Mouse (Mus musculus): ENCODE measurements around the gene Tns3. TPM values are rescaled to one million over a fixed set of nuclear protein-coding genes. Genes with fewer than 3 reads are reported as not detected.

Tns3 gene
- total and polyA plus RNA-seq, 3 experiments, result not detected

DNA sequence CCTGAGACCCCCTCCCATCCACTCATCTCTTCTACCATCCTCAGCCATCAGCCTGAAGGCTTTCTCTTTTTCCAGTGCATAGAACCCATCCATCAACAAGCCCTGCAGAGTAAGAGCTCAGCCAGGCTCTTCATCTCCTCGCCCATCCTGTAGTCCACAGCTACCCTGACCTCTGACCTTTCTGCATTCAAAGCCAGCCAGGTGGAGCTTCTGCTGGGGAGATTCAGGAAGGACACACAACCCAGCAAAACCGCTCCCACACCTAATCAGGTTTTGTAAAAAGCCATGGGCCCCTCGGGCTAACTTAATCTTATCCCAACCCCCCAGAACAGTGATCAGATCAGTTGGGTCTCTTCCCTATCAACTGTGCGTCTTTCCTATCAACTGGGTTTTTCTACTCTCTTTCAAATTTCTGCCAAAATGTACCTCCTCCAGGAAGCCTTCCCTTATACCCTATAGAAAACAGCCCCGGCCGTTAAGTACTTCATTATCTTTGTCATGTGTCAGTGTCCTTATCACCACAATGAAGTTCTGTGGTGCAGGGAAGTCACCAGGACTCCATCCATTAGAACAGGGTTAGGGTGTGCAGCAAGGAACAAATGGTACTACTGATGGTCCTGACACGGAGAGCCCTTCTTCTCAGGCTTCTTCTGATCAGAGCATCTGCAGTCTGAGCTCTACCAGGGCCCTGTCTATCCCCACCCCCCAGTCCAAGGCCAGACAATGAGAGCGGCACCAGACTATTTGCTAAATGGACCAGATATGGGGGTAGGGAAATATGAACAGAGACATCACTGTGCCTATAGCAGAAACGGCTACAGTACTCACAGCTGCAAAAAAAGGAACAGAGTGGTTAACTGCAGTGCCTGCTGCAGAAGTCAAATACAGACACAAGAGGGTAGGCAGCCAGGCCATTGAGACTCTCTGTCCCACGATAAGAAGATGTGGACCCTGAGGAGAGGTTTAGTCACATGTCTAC, 26.6 kb downstream of the Tns3 start:
- no peaks in the 10 kb centered on the region for H3K9me3 ChIP-seq (replicated peaks; ENCODE audit: insufficient read depth, low read length)
- DNase-seq (ENCODE audit: low read depth, low spot score), result no peak
- H3K4me3 ChIP-seq (ENCODE audit: control insufficient read depth in 1 of 2, insufficient read depth in 1 of 2, low read depth in 2 of 2, low read length in 2 of 2), result no peak overlapping the region
- H3K9ac ChIP-seq (ENCODE audit: control insufficient read depth, low read depth, low read length, poor library complexity, severe bottlenecking), result no peak overlapping the region
- no peaks in the 10 kb centered on the region for H3K36me3 ChIP-seq (ENCODE audit: control insufficient read depth in 1 of 2, insufficient read depth in 2 of 2, low read length in 2 of 2)
- H3K27me3 ChIP-seq (ENCODE audit: control insufficient read depth in 1 of 2, insufficient read depth in 2 of 2, low read length in 2 of 2), result no peaks in the 10 kb centered on the region
- no peak for TF ChIP-seq TAL1 (IDR thresholded peaks at IDR 0.05; ENCODE audit: low read length)
- TF ChIP-seq JUND (IDR thresholded peaks at IDR 0.05; ENCODE audit: low read depth, low read length), result no peak
- no peak for TF ChIP-seq KAT2A (conservative IDR thresholded peaks at IDR 0.05; ENCODE audit: low read depth, low read length)
- no peaks in the 10 kb centered on the region for H3K4me1 ChIP-seq (ENCODE audit: control insufficient read depth in 1 of 2, insufficient read depth in 2 of 2, low read length in 2 of 2)
- no peaks in the 10 kb centered on the region for H3K79me2 ChIP-seq (ENCODE audit: control insufficient read depth, insufficient read depth, low read length, poor library complexity)
- no peak overlapping the region for H3K27ac ChIP-seq (ENCODE audit: control insufficient read depth, low read depth, low read length)

DNA sequence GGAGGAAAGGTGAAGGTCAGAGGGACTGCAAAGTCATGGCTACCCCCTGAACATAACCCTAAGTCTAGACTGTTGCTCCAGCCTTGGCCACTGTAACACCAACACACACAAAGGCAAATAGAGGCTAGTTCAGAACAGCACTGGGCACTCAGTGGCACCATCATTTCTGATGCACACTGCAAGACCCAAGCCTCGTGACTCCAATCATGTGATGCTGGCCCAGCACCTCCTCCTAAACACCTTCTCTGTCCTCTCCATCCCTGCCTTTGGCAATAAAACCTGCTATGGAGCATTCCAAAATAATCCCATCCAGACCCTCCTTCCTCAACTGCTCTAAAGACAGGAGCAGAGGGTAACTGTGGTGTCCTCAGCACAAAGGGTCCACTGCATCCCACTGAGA, 27.7 kb downstream of the Tns3 start:
- no peak overlapping the region for H3K27ac ChIP-seq (ENCODE audit: control insufficient read depth, low read depth, low read length)
- H3K9ac ChIP-seq (ENCODE audit: control insufficient read depth, low read depth, low read length, poor library complexity, severe bottlenecking), result no peak overlapping the region
- H3K27me3 ChIP-seq (ENCODE audit: control insufficient read depth in 1 of 2, insufficient read depth in 2 of 2, low read length in 2 of 2), result no peaks in the 10 kb centered on the region
- no peaks in the 10 kb centered on the region for H3K4me1 ChIP-seq (ENCODE audit: control insufficient read depth in 1 of 2, insufficient read depth in 2 of 2, low read length in 2 of 2)
- no peaks in the 10 kb centered on the region for H3K36me3 ChIP-seq (ENCODE audit: control insufficient read depth in 1 of 2, insufficient read depth in 2 of 2, low read length in 2 of 2)
- no peak for TF ChIP-seq MEF2A (IDR thresholded peaks at IDR 0.05; ENCODE audit: extremely low read depth, insufficient replicate concordance, low read depth, low read length, poor library complexity, severe bottlenecking)
- TF ChIP-seq RCOR1 (IDR thresholded peaks at IDR 0.05; ENCODE audit: low read depth, low read length), result no peak
- no peak for TF ChIP-seq UBTF (IDR thresholded peaks at IDR 0.05; ENCODE audit: borderline replicate concordance, insufficient read depth, low read depth, low read length)
- TF ChIP-seq POLR2AphosphoS2 (IDR thresholded peaks at IDR 0.05; ENCODE audit: low read length), result no peak
- TF ChIP-seq TBP (IDR thresholded peaks at IDR 0.05; ENCODE audit: low read depth, low read length), result no peak
- TF ChIP-seq KAT2A (conservative IDR thresholded peaks at IDR 0.05; ENCODE audit: low read depth, low read length), result no peak
- TF ChIP-seq SMC3 (IDR thresholded peaks at IDR 0.05; ENCODE audit: low read depth, low read length), result no peak
- no peak for TF ChIP-seq ELF1 (IDR thresholded peaks at IDR 0.05; ENCODE audit: low read depth, low read length)
- no peak for TF ChIP-seq POLR2A (IDR thresholded peaks at IDR 0.05; ENCODE audit: control insufficient read depth in 1 of 2, insufficient read depth in 1 of 2, low read depth in 1 of 2, low read length in 2 of 2, poor library complexity in 1 of 2)
- TF ChIP-seq ZKSCAN1 (IDR thresholded peaks at IDR 0.05; ENCODE audit: low read depth, low read length), result no peak
- no peak for TF ChIP-seq CTCF (IDR thresholded peaks at IDR 0.05 in 2 of 3, conservative IDR thresholded peaks at IDR 0.05 in 1 of 3; ENCODE audit: control insufficient read depth in 1 of 3, insufficient read depth in 1 of 3, low read depth in 2 of 3, low read length in 3 of 3, poor library complexity in 1 of 3, severe bottlenecking in 1 of 3)
- no peak for TF ChIP-seq ETS1 (IDR thresholded peaks at IDR 0.05; ENCODE audit: low read depth, low read length)
- no peaks in the 10 kb centered on the region for H3K9me3 ChIP-seq (replicated peaks; ENCODE audit: insufficient read depth, low read length)
- H3K4me3 ChIP-seq (ENCODE audit: control insufficient read depth in 1 of 2, insufficient read depth in 1 of 2, low read depth in 2 of 2, low read length in 2 of 2), result no peak overlapping the region
- H3K79me2 ChIP-seq (ENCODE audit: control insufficient read depth, insufficient read depth, low read length, poor library complexity), result no peaks in the 10 kb centered on the region
- no peak for DNase-seq (ENCODE audit: low read depth, low spot score)

Measured in MEL (cell line).